Mouse (Mus musculus): ENCODE data around the gene Abcb1a.
A peak's percentile ranks its signal among the peaks of the same experiment; 100 is the strongest.

Abcb1a gene

GRCm38 (mm10) chr5:8659911-8660737 lies at the start of gene Abcb1a:
Gene Abcb1a (plus strand): TSS chr5:8660077.
- peak; percentile 44 for DNase-seq (ENCODE audit: extremely low spot score, low spot score)

GRCm38 (mm10) chr5:8622071-8622595 lies 37.7 kb upstream of the Abcb1a start:
- DNase-seq (ENCODE audit: extremely low spot score, low spot score), result peak; percentile 76

- peak; percentile 87 for DNase-seq (ENCODE audit: extremely low spot score, low spot score)
Measured at GRCm38 (mm10) chr5:8622596-8623231, 37.2 kb upstream of the Abcb1a start, which contains the start of gene Rundc3b. Gene Rundc3b (minus strand): TSS chr5:8622952.

GRCm38 (mm10) chr5:8632901-8633300 lies 27.0 kb upstream of the Abcb1a start:
- DNase-seq (ENCODE audit: extremely low spot score, low spot score), result no peak

- no peak for DNase-seq (ENCODE audit: extremely low spot score, low spot score)
Measured at GRCm38 (mm10) chr5:8634489-8634975, 25.3 kb upstream of the Abcb1a start.

- DNase-seq (ENCODE audit: extremely low spot score, low spot score), result no peak
Measured at GRCm38 (mm10) chr5:8648300-8648699, 11.6 kb upstream of the Abcb1a start.

DNA sequence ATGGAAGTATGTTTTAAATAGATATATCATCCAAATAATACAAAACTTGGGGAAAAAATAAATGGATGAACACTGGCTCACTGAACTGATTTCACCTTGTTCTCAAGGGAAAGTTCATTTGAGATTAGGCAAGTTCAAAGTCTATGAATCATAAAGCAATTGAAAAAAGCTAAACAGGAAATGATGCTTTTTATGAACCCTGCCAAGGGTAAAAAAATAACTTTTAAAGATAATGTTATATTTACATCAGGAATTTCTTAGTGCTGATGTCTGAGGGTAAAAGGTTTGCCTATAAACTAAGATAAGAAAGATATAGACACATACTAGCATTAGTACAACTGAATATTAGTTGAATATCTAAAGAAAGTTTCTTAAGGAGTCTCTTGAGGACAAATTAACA lies 11.1 kb upstream of the Abcb1a start:
- no peak for DNase-seq (ENCODE audit: extremely low spot score, low spot score)

DNA sequence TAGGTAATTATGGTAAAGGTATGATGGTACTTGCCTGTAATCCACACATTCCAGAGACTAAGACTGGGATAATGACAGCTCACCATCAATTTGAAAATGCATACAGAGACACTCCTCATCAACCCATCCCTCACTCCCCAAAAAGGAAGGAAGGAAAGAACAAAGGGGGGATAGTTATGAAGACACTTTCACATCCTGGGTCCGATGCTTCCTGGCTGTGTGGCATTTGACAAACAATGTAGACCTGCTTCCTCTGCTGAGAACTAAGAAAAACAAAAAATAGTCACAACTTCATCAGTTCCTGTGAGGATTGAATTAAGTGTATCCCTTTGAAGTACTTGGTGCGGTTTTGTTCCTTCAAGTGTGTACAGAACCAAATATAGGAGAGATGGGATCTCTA lies 7.8 kb upstream of the Abcb1a start:
- no peak for DNase-seq (ENCODE audit: extremely low spot score, low spot score)

- DNase-seq (ENCODE audit: extremely low spot score, low spot score), result no peak
Measured at GRCm38 (mm10) chr5:8660738-8661151, 868 bp downstream of the Abcb1a start.

DNA sequence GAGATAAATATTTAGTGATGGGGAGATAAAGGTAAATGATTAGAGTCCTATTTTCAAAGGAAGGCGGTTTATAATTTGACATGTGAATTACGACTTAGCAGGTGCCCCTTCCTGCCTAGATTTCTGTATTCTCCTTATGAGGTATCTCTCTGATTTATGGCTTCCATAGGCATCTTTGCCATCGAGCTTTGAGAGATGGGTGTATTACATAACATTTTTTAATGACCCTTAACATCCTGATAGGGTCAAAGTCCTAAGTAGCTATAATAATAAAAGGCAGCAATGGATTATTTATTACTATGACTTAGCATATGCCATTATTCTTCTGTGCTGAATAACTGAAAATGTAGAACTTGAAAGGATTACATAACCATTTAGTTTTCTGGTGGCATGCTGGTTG lies 4.8 kb downstream of the Abcb1a start:
- DNase-seq (ENCODE audit: extremely low spot score, low spot score), result no peak

DNA sequence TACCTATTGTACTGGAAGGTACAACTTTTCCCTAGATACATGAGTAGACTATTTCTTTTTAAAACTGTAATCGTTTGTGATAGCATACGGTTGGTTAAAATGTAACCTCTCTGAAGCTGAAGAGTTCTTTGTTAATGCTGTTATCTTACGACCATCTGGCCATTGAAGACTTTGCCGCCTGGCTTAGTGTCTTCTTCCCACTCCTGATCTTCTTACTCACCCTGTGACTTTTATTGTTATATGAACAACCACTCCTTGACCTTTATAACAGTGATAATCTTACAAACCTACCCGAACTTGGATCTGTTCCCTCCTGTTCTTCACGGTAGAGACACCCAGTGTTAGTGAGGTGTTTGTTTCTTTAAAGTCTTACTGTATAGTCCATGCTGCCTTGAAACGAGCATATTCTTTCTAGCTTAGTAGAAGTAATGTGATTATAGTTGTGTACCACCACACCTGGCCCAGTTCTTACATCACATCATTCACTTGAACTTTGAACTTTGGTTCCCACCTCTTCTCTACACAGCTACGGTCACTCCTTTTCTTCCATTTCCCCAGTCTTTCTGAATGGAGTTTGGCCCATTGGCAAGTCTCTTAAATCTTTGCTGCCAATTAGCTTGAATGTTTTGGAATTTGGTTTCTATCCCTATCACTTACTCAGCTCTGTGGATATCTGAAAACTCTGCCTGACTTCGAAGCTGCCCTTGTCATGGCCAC lies 8.0 kb downstream of the Abcb1a start:
- no peak for DNase-seq (ENCODE audit: extremely low spot score, low spot score)

GRCm38 (mm10) chr5:8669606-8670005 lies 9.7 kb downstream of the Abcb1a start:
- no peak for DNase-seq (ENCODE audit: extremely low spot score, low spot score)

GRCm38 (mm10) chr5:8675262-8675951 lies 15.5 kb downstream of the Abcb1a start:
- DNase-seq (ENCODE audit: extremely low spot score, low spot score), result no peak

- DNase-seq (ENCODE audit: extremely low spot score, low spot score), result no peak
Measured at GRCm38 (mm10) chr5:8675952-8676262, 16.0 kb downstream of the Abcb1a start.

GRCm38 (mm10) chr5:8681166-8681565 lies 21.3 kb downstream of the Abcb1a start:
- DNase-seq (ENCODE audit: extremely low spot score, low spot score), result no peak

DNA sequence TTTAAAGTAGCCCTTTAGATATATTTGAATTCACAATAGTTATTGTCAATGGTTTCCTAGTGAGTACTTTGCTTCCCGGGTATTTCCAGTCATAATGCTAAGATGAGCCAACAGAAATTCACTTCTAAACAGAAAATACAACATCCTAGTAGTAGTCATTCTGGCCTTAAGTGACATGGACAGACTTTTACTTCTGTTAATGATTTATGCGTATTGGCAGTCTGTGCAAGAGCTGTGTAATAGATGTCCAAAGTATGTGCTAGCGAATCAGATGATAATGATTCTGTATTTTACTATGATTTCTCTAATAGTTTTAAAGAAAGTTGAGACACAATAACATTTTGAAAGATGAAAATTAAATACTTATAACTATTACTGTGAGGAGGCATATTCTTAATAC lies 23.8 kb downstream of the Abcb1a start:
- no peak for DNase-seq (ENCODE audit: extremely low spot score, low spot score)

GRCm38 (mm10) chr5:8686071-8686470 lies 26.2 kb downstream of the Abcb1a start:
- no peak for DNase-seq (ENCODE audit: extremely low spot score, low spot score)

- DNase-seq (ENCODE audit: extremely low spot score, low spot score), result no peak
Measured at GRCm38 (mm10) chr5:8687550-8687949, 27.7 kb downstream of the Abcb1a start.

- DNase-seq (ENCODE audit: extremely low spot score, low spot score), result no peak
Measured at GRCm38 (mm10) chr5:8716061-8716460, 56.2 kb downstream of the Abcb1a start.

GRCm38 (mm10) chr5:8719556-8719955 lies 59.7 kb downstream of the Abcb1a start:
- DNase-seq (ENCODE audit: extremely low spot score, low spot score), result no peak

- DNase-seq (ENCODE audit: extremely low spot score, low spot score), result no peak
Measured at GRCm38 (mm10) chr5:8722224-8722623, 62.3 kb downstream of the Abcb1a start.
